Mouse (Mus musculus): Measurements from ENCODE around the gene Nradd. TPM values are rescaled to one million over a fixed set of nuclear protein-coding genes. Genes with fewer than 3 reads are reported as not detected.

Gene Nradd
- total RNA-seq (2021) = 1 to 10 TPM; 2.1 to 2.6 TPM
- long read RNA-seq, partial matches to known transcripts = 0 of 2 reads
- long read RNA-seq, other reads (novel, unspliced or antisense) = 1 of 2 reads

DNA sequence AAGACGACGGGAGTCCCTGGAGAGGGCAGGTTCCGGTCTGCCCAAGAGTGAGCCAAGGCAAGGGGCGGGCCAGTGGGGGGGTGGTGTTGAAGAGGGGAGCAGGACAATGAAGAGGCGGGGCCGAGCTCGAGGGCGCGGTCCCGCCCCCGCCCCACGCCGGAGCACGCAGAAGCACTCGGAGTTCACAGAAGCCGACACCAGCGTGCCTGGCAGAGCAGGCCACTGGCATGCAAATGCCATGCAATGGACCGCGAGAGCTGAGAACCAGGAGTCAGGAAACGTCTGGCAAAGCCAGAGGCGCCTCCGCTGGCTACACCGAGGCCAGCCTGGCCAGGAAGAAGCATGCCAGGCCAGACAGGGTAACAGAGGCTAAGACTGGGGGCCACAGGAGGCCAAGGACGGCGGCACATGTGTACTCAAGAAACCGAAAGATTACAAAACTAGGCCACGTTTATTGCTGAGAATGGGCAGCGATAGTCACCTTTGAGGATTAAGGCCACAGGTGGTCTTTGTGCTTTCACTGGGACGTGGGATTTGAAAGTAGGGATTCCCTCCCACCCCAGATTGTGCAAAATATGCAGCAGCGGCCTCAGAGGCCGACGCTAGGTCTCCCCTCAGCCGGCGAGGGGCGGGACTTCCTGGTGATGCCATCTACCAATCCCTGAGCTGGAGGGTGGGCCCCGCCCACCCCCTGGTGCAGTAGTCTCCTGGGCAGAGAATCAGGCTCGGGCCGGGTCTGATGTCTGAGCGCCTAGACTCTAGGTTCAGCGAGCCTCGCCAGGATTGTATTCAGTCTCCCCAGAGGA, at the start of gene Nradd:
Nradd (minus strand) TSS at position 92 of the 806 bp plus-strand sequence.
- DNase-seq (ENCODE audit: low spot score in 2 of 2) = peak; percentile 79 to 87

DNA sequence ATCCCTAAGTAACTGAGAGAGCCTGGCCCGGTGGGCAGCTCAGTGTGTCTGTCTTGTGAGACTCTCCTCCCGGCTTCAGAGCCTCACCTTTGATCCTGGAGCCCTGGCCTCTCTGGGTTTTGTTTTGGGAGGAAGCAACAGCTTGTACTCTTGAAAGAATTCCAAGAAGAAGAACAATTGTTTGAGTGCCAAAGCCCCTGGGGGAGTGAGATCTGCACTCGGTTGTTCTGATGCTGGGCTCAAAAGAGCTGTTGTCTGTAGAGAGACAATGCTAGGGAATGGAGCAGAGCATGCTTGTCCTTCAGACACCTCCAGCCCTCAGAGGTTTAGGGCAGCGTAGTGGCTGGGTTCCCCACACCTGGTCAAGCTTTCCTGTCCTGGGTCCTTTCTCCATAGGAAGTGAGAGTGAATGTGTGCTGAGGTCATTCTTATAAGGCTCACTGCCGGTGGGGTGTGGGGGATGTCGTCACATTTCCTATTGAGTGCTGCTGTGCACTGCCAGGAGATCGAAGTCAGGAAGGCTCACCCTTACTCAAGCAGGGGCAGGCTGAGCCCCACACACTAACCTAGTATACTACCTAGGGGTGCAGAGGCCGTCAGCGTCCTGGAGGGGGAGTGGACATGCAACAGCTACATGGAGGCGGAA, 49.0 kb upstream of the Nradd start:
- DNase-seq (ENCODE audit: low spot score in 2 of 2) = no peak

DNA sequence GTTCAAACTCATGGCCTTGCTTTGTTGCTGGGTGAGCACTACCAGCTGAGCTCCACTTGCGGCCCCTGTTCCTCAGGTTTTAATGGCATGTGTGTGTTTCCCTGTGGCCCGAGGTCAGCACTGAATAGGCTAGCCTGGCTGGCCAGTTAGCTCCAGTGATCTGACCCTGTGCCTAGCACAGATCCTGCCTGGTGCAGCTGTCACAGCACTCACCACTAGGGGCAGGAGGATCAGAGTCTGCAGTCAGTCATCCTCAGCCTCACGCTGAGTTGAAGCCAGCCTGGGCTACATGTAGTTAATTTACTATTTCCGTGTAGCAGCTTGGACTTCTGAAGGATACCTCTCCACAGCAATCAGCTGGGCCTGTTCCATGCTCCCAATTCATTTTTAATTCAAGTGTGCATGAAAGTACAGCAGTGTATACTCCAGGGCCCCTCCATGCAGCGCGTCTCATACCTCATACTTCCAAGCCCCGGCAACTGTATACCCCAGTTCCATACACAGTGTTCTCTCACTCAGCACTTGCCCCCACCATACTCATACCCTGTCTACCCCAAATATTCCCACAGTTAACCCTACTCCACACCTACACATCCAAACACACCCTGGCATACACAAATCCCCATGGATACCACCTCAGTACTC, 48.3 kb upstream of the Nradd start:
- DNase-seq (ENCODE audit: low spot score in 2 of 2) = no peak

DNA sequence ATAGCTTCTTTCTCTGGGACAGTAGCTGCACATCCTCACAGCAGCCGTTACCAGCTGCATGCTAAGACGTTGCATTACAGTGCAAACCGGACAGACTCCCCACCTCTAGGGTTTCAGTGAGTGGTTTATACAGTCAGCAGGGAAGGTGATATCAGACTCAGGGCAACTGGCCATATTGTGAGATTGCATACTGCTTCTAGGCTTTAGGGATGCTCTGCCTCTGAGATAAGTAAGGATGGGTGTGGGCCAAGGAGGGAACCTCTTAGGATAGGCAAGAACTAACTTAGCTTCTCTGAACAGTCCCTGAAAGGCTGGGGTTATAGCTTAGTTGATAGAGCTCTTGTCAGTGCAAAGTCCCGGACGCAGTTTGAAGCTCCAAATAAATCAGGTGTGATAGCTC, 45.5 kb upstream of the Nradd start:
- no peak for DNase-seq (ENCODE audit: low spot score in 2 of 2)

DNA sequence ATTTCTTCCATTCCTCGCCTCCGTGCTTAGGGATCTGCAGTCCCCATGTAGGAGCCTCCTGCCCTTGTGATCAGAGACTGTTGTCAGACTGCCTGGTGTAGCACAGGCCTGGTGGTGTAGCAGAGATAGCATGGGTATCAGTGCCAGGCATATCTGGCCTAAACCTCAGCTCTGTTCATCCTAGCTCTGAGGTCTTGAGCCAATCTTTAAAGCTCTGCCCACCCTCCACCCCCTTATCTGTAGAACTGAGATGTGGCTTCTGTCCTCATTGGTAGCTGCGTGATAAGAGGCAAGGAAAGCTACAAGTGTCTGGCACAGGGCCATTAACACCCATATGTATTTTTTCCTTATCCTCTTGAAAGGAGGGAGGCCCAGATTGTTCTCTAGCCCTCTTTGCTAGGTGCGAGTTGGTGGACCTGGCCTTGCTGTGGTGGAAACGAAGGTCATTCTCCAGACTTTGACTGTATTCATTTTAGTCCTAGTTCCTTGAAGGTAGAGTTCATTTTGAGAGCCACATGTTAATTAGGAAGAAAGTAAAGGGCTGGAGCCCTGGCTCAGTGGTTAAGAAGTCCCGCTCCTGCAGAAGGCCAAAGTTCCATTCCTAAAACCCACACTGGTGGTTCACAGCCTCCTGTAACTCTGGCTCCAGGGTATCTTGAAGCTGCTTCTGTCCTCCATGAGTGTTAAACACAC, 44.5 kb upstream of the Nradd start:
- DNase-seq (ENCODE audit: low spot score in 2 of 2) = no peak

DNA sequence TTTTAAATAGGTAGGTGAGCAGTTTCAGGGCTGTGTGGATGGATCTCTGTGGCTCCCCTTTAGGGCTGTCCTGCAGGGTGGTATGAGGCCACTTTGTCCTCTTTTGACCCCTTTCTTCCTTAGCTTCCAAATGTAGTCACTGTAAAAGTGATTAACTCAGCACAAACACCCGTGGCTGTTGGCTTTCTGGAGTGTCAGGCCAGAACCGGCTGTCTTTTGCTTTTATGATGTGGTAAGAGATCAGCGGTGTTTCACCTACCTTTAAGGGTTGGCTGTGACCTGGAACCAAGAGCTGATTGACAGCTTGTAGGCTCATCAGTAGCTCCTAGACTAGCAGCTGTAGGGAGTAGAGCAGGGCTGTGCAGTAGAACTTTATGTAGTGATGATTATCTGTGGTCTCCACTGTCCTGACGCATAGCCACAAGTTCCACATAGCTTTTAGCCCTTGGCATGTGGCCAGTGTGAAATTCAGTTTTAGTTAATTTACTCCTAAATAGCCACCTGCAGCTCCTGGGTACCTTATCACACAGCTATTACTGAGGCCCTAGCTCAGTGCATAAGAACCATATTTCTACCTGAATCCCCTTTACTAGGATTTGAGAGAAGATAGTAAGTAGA, 43.1 kb upstream of the Nradd start:
- DNase-seq (ENCODE audit: low spot score in 2 of 2) = no peak

DNA sequence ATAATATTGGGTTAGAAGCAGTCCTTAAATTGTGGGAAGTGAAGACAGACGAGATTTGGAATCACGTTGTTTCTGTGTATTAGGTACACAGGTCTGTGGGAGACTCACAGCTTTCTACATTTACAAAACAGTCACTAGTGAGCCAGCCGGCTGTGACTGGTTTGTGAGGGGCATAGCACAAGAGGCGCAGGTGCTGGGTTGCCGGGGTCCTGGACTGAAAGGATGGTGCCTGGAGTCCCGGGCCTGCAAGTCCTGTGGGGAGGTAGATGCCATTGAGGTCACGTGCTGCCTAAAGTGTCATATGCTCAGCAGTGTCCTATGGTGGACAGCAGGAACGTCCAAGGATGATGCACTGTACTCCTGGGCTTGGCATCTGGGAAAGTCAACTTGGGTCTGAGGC, 42.1 kb upstream of the Nradd start:
- no peak for DNase-seq (ENCODE audit: low spot score in 2 of 2)

DNA sequence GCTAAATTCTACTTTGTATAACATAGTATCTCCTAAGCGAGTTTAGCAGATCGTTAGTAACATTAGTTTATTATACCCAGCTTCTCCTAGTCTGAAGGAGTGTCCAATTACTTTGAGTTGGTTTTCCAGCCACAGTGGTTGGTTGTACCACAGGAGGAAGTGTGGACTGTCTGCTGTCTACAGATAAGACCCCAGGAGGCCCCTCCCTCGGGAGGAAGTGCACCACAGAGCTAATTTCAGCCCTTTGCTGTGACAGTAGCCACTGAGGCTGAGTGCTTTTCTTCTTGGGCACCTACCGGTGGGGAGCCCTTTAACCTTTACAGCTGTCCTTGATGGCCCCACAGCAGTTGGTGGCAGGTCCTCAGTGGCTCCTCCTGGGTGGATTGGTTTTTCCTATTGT, 41.7 kb upstream of the Nradd start:
- DNase-seq (ENCODE audit: low spot score in 2 of 2) = no peak

DNA sequence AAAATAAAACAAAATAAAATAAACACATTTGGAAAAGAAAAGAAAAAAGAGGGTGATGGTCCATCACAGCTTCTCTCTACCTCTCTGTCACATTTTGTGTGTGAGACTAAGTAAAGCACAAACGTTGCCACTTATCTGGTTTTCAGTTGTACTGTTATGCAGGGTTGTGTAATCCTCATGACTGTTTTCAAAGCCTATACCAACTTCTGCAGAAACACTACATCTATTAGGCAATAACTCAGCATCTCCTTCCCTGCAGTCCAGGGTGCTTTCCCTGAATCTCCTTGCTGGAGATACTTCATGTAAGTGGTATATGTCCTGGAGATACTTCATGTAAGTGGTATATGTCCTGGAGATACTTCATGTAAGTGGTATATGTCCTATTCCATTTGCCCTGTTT, 38.6 kb upstream of the Nradd start:
- no peak for DNase-seq (ENCODE audit: low spot score in 2 of 2)

DNA sequence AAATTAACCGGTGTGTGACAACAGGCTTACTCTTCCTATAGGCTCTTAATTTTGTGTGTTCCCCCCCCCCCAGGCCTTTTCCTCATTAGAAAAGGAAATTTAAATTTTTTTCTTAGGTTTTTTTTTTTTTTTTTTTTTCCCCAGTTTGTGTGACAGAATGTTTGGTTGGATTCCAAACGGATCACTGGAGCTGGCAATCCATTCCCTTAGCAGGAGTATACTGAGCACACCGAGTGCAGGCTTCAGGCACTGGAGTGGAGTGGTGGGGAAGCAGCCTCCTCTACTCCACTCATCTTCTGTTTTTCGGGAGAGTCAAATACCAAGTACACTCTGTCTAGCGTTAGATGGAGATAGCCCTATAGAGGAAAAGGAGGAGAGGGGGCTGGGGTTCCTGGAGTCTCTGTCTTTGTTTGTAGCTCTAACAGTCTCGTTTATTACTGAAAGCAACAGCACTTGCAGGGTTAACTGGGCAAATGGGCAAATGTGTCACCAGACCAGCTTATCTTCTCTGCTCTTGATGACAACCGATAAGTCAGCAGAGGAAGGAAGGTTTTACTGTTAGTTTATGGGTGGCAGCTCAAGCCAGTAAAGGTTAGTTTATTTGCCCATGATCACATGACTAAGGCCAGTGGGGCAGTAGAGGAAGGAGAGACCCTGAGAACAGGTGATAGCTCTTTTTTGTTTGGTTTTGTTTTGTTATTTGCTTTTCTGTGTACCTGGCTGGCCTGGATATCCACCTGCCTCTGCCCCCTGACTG, 36.8 kb upstream of the Nradd start:
- DNase-seq (ENCODE audit: low spot score in 2 of 2) = no peak

DNA sequence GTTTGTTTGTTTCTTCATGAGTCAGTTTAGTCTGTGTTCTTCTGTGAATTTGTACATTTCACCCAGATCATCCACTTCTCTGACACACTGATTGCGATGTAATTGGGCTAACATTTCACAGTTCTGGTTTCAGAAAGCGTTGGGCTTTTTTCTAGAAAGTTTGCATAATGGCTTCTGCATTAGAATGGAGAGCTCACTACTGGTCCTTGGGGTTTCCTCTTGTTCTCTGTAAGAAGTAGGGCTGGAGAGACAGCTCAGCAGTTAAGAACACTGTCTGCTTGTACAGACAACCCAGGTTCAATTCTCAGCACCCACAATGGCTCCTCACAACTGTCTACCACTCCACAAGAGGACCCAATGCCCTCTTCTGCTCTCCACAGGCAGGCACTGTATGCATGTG, 36.0 kb upstream of the Nradd start:
- no peak for DNase-seq (ENCODE audit: low spot score in 2 of 2)

DNA sequence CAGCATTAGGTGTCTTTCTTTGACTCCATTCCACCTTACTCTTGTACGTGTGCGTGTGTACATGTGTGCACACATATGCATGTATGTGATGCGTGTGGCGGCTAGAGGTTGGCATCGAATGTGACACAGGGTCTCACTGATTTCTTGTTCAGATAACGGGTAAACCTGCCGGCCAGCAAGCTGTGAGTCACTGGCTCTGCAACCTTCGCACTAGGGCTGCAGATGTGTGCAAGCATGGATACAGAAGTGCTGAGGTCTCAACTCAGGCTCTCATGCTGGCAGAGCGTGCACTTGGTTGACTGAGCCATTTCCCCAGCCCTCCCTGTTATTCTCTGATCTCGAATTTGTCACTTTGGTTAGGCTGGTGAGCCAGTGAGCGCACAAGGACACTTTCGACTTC, 35.3 kb upstream of the Nradd start:
- DNase-seq (ENCODE audit: low spot score in 2 of 2) = no peak

DNA sequence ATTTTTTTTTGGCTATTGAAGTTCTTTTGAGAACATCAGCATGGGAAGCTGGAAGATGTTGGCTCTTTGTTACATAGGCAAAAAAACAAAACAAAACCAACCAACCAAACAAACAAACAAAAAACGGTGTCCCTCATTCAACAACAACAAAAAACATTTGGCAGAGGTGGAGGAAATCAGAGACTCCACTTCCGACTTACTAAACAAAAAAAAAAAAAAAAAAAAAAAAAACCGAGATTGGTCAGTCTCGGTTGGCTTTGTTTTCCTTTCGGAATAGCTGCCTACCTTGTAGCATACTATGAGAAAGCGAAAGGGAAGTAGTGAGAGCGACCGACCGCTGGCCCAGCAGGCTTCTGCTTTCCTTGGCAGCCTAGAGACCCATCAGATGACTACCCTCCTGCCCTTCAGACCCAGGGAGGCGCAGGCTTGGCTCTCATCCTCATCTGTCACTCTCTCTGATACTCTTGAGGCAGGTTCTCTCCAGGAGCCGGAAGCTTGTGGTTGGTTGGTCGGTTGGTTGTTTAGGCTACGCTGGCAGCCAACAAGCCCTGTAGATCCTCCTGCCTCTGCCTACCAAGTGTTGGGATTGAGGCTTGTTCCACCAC, 33.3 kb upstream of the Nradd start:
- peak in 1 of 2 experiments; percentile 22 for DNase-seq (ENCODE audit: low spot score in 2 of 2)

DNA sequence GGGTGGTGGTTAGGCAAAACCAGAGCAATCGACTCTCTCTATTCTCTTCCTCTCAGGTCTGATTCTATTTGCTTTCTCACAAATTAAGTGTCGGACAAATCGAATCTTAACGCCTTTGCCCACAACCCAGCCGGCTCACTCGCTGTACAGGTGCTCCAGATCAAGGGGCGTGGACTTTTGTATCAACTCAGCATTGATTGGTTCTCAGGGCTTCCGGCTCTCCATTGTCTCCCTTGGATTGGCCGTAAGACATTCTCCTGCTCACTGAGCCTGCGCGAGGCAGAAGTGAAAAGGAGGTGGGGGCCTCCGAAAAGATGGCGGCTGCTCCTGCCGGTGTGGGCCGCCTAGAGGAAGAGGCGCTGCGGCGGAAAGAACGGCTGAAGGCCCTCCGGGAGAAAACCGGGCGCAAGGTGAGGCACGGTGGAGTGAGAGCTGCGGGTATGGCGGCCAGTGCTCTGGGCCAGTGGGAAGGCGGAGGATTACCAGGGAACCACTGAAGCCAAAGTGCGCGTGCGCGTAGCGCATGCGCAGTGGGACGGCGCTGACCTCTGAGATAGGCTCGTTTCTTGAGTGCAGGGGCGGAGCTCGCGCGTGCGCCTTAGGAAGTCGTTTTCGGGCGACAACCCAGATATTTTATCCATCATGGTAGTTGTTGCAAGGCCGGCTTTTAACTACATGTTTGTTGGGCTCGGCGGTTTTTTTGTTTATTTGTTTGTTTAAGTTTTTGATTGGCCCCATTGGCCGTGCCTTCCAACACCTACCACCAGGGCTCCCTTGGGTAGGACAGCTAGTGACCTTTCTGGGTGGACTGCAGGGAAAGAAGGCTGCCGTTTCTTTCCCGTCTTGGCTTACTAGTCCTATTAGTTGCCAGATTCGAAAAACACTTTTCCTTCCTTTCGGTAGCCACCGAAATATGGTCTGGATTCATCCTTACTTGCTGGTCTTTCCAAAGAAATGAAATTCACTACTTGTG, 32.3 kb upstream of the Nradd start, which contains the start of gene Ccdc12:
Ccdc12 (plus strand) TSS at position 255 of the 973 bp plus-strand sequence.
- peak; percentile 95 to 97 for DNase-seq (ENCODE audit: low spot score in 2 of 2)

DNA sequence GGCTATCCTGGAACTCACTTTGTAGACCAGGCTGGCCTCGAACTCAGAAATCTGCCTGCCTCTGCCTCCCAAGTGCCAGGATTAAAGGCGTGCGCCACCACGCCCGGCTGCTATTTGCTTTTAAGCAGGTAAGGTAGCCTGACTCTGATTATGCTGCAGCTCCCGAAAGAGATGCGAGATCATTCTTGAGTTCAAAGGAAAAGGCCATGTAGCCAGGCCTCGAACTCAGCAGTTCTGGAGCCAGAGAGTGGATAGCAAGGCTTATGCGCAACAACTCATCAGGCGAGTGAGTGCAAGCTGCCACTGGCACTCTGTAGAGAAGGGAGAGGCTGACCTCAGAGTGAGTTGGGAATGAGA, 31.4 kb upstream of the Nradd start:
- no peak for DNase-seq (ENCODE audit: low spot score in 2 of 2)

DNA sequence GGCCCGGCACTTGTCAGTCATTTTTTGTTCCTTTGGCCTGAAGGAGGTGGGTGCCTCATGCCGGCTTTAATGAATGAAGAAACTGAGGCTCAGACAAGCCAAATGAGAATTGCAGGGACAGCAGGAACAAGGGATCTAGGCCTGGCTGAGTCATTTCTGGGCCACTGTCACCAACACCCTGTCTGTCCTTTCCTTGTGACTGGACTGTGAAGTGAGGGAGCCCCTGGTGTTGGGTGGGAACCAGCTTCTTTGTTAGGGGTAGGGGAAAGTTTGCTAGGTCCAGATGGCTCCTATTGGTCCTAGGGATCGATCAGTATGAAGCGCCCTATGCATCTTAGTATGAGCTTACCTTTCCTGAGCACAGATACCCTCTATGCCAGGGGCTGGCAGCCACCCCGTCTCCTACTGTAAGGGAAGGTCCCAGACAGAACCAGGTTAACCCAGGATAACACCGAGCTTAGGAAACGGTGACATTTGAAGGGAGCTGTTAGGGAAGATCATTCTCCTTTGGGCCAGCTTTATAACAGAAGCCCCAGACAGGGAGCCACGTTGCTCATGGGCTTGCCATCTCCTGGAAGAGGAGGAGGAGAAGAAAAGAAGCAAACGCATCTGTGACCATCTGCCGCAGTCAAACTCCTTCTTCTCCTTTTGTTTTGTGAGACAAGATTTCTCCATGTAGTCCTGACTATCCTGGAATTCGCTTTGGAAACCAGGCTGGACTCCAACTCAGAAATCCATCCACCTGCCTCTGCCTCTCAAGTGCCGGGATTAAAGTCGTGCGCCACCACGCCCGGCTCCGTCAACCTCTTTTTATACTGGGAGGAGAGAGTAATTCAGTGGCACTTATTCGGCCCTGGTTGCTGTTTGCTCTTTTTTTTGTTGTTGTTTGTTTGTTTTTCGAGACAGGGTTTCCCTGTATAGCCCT, 30.7 kb upstream of the Nradd start:
- no peak for DNase-seq (ENCODE audit: low spot score in 2 of 2)

DNA sequence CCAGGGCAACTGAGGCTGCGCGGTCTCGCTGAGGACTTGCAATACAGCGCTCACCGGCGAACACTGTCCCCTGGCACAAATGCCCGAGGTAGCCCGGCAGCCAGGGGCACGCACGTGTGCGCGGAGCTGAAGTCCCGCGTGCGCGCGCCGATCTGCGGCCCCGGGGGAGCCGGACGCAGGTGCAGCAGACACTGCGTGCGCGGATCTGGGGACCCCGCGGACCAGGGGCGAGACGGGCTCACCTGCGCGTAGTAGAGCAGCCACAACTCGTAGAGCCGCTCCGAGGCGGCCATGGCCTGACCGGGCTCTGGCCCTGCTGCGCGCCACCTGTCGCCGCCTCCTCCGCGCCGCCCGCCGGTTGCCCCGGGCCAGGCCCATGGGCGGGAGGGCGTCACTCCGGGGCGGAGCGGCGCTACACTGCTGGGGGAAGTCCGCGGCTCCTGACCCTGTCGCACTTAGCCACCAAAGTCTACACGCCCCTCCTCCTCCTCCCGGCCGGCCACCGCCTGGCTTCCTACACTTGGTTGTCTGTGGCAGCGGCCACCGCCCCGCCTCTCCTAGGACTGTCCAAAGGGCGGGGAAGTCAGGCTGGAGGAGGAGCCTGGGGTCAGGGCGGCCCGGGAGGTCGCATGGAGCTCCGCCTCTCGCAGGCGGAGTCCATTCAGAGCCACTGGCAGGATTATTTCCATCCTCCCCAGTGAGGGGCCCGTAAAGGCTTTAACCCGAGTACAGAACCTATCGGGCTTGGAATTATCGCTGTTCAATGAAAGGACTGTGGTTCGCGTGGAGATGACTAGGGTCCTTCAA, 29.6 kb upstream of the Nradd start, which contains the start of gene Nbeal2:
Nbeal2 (minus strand) TSS at position 507 of the 807 bp plus-strand sequence.
- DNase-seq (ENCODE audit: low spot score in 2 of 2) = peak; percentile 64 to 77
